Mouse (Mus musculus): ENCODE measurements around the gene Flt1. TPM values are rescaled to one million over a fixed set of nuclear protein-coding genes. Genes with fewer than 3 reads are reported as not detected.
A peak's percentile ranks its signal among the peaks of the same experiment; 100 is the strongest.
"Not testable (repeated sequence)": the region's sequence is repeated elsewhere in the genome, so short reads cannot be mapped to it uniquely, and the experiment has no call there.

Flt1 gene
- polyA plus RNA-seq, 1 experiment from 2014 or later, result 22.3 TPM

DNA sequence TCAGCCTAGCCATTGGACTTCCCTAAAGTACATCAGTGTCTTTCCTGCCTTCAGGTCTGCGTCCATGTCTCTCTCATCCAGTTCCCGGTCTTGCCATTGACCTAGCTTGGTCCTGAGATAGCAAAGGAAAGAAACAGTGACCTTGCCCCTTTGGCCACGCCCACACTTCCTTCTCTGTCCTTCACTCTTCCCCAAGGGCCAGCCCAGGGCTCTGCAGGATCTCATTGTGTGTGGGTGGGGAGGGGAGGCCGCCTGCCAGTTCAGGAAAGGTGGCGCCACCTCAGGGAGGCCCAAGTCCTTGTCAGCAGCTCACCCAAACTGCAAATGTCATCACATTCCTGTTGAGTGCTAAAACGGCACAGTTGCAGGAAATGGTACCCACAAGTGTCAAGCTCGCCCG lies 151.3 kb downstream of the Flt1 start:
- Histone ChIP-seq H3K9me3 (replicated peaks) (no peaks in the 10 kb centered on the region), H3K9ac (no peak overlapping the region), H3K4me1 (replicated peaks) (peaks cover 3% of the 10 kb centered on the region), H3K27me3 (no peaks in the 10 kb centered on the region), H3K27ac (no peak overlapping the region), H3K4me3 (no peak overlapping the region), H3K4me2 (no peak overlapping the region), H3K36me3 (no peaks in the 10 kb centered on the region)
- ATAC-seq (replicated peaks; ENCODE audit: insufficient number of reproducible peaks, insufficient read depth, low FRiP score, low read depth), result peak; percentile 61
- WGBS, result 30% methylated on average over 8 of the region's 8 CpGs

DNA sequence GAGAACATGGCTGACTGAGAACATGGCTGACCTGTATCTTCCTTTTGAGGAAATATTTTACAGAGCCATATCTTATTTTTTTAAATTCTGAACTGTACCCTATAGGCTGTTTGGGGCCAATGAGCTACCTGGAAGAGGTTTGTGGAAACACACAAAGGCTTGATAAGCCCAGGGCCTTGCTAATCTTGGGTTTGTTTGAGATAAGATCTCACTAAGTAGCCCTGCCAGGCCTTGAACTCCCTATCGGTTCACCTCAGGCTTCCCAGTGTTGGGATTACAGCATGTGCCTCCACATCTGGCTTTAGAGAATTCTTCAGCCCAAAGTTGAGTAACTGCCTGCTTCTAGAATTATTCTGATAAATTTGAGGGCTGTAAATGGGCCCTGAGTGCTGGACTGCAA lies 152.3 kb downstream of the Flt1 start:
- no peak for ATAC-seq (replicated peaks; ENCODE audit: insufficient number of reproducible peaks, insufficient read depth, low FRiP score, low read depth)
- H3K9ac ChIP-seq, result no peak overlapping the region

DNA sequence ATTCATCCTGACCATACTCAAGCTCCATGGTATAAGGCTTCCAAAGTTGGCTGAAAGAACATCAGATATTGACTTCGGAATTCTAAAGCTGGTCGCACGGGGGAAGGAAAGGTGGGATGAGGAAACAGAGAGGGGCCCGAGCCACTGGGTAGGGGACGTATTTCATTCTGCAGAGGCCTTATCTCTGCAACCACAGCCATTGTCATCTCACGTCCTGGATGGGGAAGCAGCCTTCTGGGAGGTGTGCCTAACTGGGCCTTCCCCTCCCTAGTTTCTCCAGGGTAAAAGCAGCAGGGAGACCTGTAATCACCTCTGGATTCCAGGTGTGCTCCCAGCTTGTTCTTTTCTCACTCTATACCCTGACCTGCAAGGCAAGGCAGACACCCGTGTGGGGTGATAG lies 153.1 kb downstream of the Flt1 start:
- Histone ChIP-seq H3K27me3 (no peaks in the 10 kb centered on the region), H3K9me3 (replicated peaks) (no peaks in the 10 kb centered on the region), H3K9ac (no peak overlapping the region), H3K27ac (no peak overlapping the region), H3K36me3 (no peaks in the 10 kb centered on the region), H3K4me2 (no peak overlapping the region), H3K4me3 (no peak overlapping the region), H3K4me1 (replicated peaks) (peaks cover 3% of the 10 kb centered on the region)
- 61% methylated on average over 7 of the region's 7 CpGs for WGBS
- no peak for ATAC-seq (replicated peaks; ENCODE audit: insufficient number of reproducible peaks, insufficient read depth, low FRiP score, low read depth)

More for the DNA sequence above, 152.3 kb downstream of the Flt1 start:
- H3K27ac ChIP-seq, result no peak overlapping the region
- H3K27me3 ChIP-seq, result no peaks in the 10 kb centered on the region
- H3K36me3 ChIP-seq, result no peaks in the 10 kb centered on the region
- peaks cover 3% of the 10 kb centered on the region for H3K4me1 ChIP-seq (replicated peaks)
- H3K4me3 ChIP-seq, result no peak overlapping the region
- 70% methylated on average over 1 of the region's 1 CpGs for WGBS
- H3K4me2 ChIP-seq, result no peak overlapping the region
- no peaks in the 10 kb centered on the region for H3K9me3 ChIP-seq (replicated peaks)

- Histone ChIP-seq H3K9ac (no peak overlapping the region), H3K4me3 (no peak overlapping the region), H3K27ac (no peak overlapping the region), H3K4me1 (replicated peaks) (0 out of 2 replicates have a peak, but pooled peaks cover 2% of the 10 kb centered on the region), H3K9me3 (replicated peaks) (no peaks in the 10 kb centered on the region), H3K4me2 (no peak overlapping the region), H3K27me3 (no peaks in the 10 kb centered on the region), H3K36me3 (no peaks in the 10 kb centered on the region)
- WGBS, result 50% methylated on average over 7 of the region's 7 CpGs
- ATAC-seq (replicated peaks; ENCODE audit: insufficient number of reproducible peaks, insufficient read depth, low FRiP score, low read depth), result no peak
These were observed 159.5 kb downstream of the Flt1 start for GRCm38 (mm10) chr5:147566335-147566734.

- Histone ChIP-seq H3K9ac (no peak overlapping the region), H3K4me2 (no peak overlapping the region), H3K4me3 (no peak overlapping the region), H3K27ac (no peak overlapping the region), H3K27me3 (no peaks in the 10 kb centered on the region), H3K36me3 (no peaks in the 10 kb centered on the region), H3K9me3 (replicated peaks) (no peaks in the 10 kb centered on the region), H3K4me1 (replicated peaks) (0 out of 2 replicates have a peak, but pooled peaks cover 2% of the 10 kb centered on the region)
- ATAC-seq (replicated peaks; ENCODE audit: insufficient number of reproducible peaks, insufficient read depth, low FRiP score, low read depth), result no peak
- 83% methylated on average over 7 of the region's 7 CpGs for WGBS
These were observed 160.4 kb downstream of the Flt1 start for GRCm38 (mm10) chr5:147565444-147565843.

DNA sequence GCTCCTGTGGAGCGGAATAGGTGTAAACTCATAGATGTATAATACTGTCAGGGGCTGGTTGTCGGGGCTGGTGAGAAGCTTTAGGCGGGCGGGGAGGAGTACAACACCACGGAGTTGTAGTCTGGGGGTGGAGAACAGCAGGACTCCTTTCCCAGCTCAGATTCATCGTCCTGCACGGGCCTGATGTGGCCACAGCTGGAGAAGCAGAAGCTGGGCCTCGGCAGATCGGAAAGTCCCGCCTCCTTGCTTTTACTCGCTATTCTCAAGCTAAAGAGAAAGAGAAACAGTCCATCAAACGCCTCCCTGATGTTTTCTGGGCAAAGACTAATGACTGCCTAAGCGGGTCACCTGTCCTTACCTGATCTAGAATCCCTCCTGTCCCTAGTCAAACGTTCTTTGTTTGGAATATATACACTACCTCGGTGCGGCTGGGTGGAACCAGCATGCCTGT lies 161.6 kb downstream of the Flt1 start:
- WGBS, result 44% methylated on average over 16 of the region's 16 CpGs
- ATAC-seq (replicated peaks; ENCODE audit: insufficient number of reproducible peaks, insufficient read depth, low FRiP score, low read depth), result no peak
- H3K27me3 ChIP-seq, result no peaks in the 10 kb centered on the region
- H3K4me2 ChIP-seq, result peak overlapping the region; percentile 27; the same call in 1 of the 2 replicates
- H3K4me3 ChIP-seq, result 0 out of 2 replicates have a peak overlapping the region, but pooled peaks have one; percentile 7
- no peaks in the 10 kb centered on the region for H3K36me3 ChIP-seq
- H3K9me3 ChIP-seq (replicated peaks), result no peaks in the 10 kb centered on the region
- no peak overlapping the region for H3K27ac ChIP-seq
- 0 out of 2 replicates have a peak, but pooled peaks cover 2% of the 10 kb centered on the region for H3K4me1 ChIP-seq (replicated peaks)
- H3K9ac ChIP-seq, result no peak overlapping the region

GRCm38 (mm10) chr5:147563511-147564139 lies 162.2 kb downstream of the Flt1 start:
- H3K4me3 ChIP-seq, result 0 out of 2 replicates have a peak overlapping the region, but pooled peaks have one; percentile 7
- H3K36me3 ChIP-seq, result no peaks in the 10 kb centered on the region
- H3K4me1 ChIP-seq (replicated peaks), result 0 out of 2 replicates have a peak, but pooled peaks cover 2% of the 10 kb centered on the region
- no peak overlapping the region for H3K27ac ChIP-seq
- no peak; the same call in 1 of the 2 replicates for ATAC-seq (replicated peaks; ENCODE audit: insufficient number of reproducible peaks, insufficient read depth, low FRiP score, low read depth)
- no peak overlapping the region for H3K9ac ChIP-seq
- H3K9me3 ChIP-seq (replicated peaks), result no peaks in the 10 kb centered on the region
- H3K4me2 ChIP-seq, result peak overlapping the region; percentile 27; the same call in 1 of the 2 replicates
- H3K27me3 ChIP-seq, result no peaks in the 10 kb centered on the region
- WGBS, result 60% methylated on average over 18 of the region's 18 CpGs

DNA sequence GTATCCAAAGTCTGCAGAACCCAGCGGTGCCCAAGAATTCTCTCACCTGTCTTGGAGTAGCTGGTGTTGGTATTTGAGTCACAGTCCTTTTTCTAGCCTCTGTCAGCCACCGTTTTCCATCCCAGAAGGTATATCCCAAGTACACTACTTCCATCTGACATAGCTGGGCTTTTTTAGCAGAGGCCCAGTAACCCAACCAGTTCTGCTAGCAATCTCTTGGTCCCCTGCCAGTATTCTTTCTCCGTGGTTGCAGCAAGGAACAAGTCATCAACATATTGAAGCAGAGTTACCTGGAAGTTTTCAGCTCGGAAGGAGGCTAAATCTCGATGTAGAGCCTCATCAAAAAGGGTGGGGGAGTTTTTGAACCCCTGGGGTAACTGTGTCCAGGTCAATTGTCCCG lies 168.2 kb downstream of the Flt1 start:
- not testable (repeated sequence) for H3K36me3 ChIP-seq; H3K9ac ChIP-seq; H3K4me1 ChIP-seq (replicated peaks); H3K27me3 ChIP-seq; H3K9me3 ChIP-seq (replicated peaks); H3K4me2 ChIP-seq; H3K27ac ChIP-seq; H3K4me3 ChIP-seq; ATAC-seq (replicated peaks; ENCODE audit: insufficient number of reproducible peaks, insufficient read depth, low FRiP score, low read depth)
- 60% methylated on average over 6 of the region's 6 CpGs for WGBS

GRCm38 (mm10) chr5:147551879-147552627 lies 173.8 kb downstream of the Flt1 start:
- H3K36me3 ChIP-seq, result peaks cover 18% of the 10 kb centered on the region
- H3K4me2 ChIP-seq, result no peak overlapping the region
- H3K27ac ChIP-seq, result no peak overlapping the region
- no peaks in the 10 kb centered on the region for H3K27me3 ChIP-seq
- WGBS, result 88% methylated on average over 13 of the region's 13 CpGs
- no peak overlapping the region for H3K9ac ChIP-seq
- ATAC-seq (replicated peaks; ENCODE audit: insufficient number of reproducible peaks, insufficient read depth, low FRiP score, low read depth), result no peak
- H3K9me3 ChIP-seq (replicated peaks), result no peaks in the 10 kb centered on the region
- no peak overlapping the region for H3K4me3 ChIP-seq
- H3K4me1 ChIP-seq (replicated peaks), result no peaks in the 10 kb centered on the region

GRCm38 (mm10) chr5:147549016-147549755 lies 176.6 kb downstream of the Flt1 start:
- H3K9ac ChIP-seq, result no peak overlapping the region
- no peak overlapping the region for H3K4me3 ChIP-seq
- H3K4me2 ChIP-seq, result no peak overlapping the region
- peaks cover 36% of the 10 kb centered on the region for H3K36me3 ChIP-seq
- H3K4me1 ChIP-seq (replicated peaks), result no peaks in the 10 kb centered on the region
- 76% methylated on average over 12 of the region's 12 CpGs for WGBS
- H3K27me3 ChIP-seq, result no peaks in the 10 kb centered on the region
- no peaks in the 10 kb centered on the region for H3K9me3 ChIP-seq (replicated peaks)
- ATAC-seq (replicated peaks; ENCODE audit: insufficient number of reproducible peaks, insufficient read depth, low FRiP score, low read depth), result no peak
- no peak overlapping the region for H3K27ac ChIP-seq

DNA sequence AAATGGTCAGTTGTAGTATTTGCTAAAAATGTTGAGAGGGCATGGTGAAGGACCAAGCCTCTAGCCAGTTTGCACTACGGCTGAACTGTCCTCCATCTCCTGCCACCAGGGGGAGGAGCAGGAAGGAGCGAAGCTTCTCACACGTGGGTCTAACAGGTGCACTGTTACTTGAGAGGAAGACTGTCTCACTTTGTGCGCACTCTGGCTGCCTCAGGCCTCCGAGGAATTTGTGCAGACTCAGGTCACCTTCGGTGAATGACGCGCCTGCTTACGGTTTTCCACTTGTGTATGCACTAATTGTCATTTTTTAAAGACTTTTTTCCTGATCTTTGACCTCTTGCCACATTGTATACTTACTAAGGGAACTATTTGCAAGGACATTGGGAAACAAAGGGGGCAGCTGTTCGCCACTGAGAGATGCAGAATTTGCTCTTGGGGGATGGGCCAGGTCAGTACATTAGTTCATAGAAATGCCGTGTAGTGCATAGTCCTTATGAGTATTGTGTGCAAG lies 180.0 kb downstream of the Flt1 start:
- Histone ChIP-seq H3K9me3 (replicated peaks) (no peaks in the 10 kb centered on the region), H3K9ac (no peak overlapping the region), H3K27me3 (no peaks in the 10 kb centered on the region), H3K4me1 (replicated peaks) (no peaks in the 10 kb centered on the region), H3K36me3 (peaks cover 61% of the 10 kb centered on the region), H3K4me2 (no peak overlapping the region), H3K4me3 (no peak overlapping the region), H3K27ac (no peak overlapping the region)
- 72% methylated on average over 11 of the region's 11 CpGs for WGBS
- ATAC-seq (replicated peaks; ENCODE audit: insufficient number of reproducible peaks, insufficient read depth, low FRiP score, low read depth), result no peak
